Mouse (Mus musculus) C2C12 (cell line): ENCODE results near the gene Ralb.

Experiments
- CEBPB ChIP-seq: IDR thresholded peaks from one replicate; pipeline ENCODE4 v1.6.1; 2011; ENCODE audit warnings: low read depth, mild to moderate bottlenecking, control low read depth, moderate library complexity
- CTCF ChIP-seq: IDR thresholded peaks from one replicate; pipeline ENCODE4 v1.5.1; 2011; ENCODE audit not compliant: control insufficient read depth, insufficient read depth, insufficient read length
- FOSL1 ChIP-seq: IDR thresholded peaks from one replicate; pipeline ENCODE4 v1.8.0; 2011; ENCODE audit warnings: mild to moderate bottlenecking, low read length; ENCODE audit not compliant: poor library complexity, insufficient read depth, severe bottlenecking
- MYOD1 ChIP-seq: IDR thresholded peaks from one replicate; pipeline ENCODE4 v1.6.1; 2011; ENCODE audit warnings: low read depth; ENCODE audit not compliant: control insufficient read depth, insufficient read length
- MYOG ChIP-seq: IDR thresholded peaks from one replicate; pipeline ENCODE4 v1.6.1; 2011; ENCODE audit not compliant: control insufficient read depth, insufficient read length; ENCODE audit errors: extremely low read depth
- USF1 ChIP-seq: IDR thresholded peaks from one replicate; pipeline ENCODE4 v1.6.1; 2011; ENCODE audit warnings: low read depth, mild to moderate bottlenecking, control low read depth, moderate library complexity

GRCm38 (mm10) chr1:119518786-119519185 is 14.2 kb upstream of the Ralb start:
- TF ChIP-seq CEBPB = no peak
- TF ChIP-seq FOSL1 = no peak
- no peak for TF ChIP-seq CTCF
- TF ChIP-seq USF1 = no peak
- TF ChIP-seq MYOG = no peak
- no peak for TF ChIP-seq MYOD1
